Mouse (Mus musculus) liver, adult 2 months (tissue): ENCODE measurements around the gene 5830473C10Rik.

Source experiments
- CTCF ChIP-seq: fragments of 200-500 bp; IDR thresholded peaks from 2 replicates; pipeline ENCODE4 v1.5.1; 2011; ENCODE audit warnings: low read depth, low read length, control low read depth
- POLR2A ChIP-seq: fragments of 200-500 bp; IDR thresholded peaks from 2 replicates; pipeline ENCODE4 v1.6.1; 2011; ENCODE audit warnings: low read length, control low read depth; ENCODE audit not compliant: insufficient read depth; ENCODE audit errors: extremely low read depth

DNA sequence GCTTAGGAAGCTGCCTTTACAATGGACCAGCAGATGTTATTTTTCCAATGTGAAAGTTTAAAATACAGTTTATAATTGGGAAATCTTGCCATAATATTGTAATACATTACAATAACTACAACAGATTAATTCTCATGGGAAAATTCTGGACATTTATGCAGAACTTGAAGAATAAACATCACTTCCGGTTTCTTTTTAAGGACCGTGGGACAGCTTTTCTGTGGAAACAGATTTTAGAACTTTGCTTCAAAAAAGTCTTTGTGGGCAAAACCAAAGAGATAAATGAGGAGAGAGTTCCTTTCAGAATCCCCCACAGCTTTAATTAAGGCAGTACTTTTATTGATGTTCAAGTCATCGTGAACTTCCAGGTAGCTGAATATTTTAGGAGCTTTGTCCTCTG lies 84.7 kb downstream of the 5830473C10Rik start:
- TF ChIP-seq CTCF (no peak), POLR2A (no peak)
